Mouse (Mus musculus): ENCODE results near the gene Zbtb46. TPM values are rescaled to one million over a fixed set of nuclear protein-coding genes. Genes with fewer than 3 reads are reported as not detected.

The Zbtb46 gene
- polyA plus RNA-seq, 1 experiment: 0.11 TPM

DNA sequence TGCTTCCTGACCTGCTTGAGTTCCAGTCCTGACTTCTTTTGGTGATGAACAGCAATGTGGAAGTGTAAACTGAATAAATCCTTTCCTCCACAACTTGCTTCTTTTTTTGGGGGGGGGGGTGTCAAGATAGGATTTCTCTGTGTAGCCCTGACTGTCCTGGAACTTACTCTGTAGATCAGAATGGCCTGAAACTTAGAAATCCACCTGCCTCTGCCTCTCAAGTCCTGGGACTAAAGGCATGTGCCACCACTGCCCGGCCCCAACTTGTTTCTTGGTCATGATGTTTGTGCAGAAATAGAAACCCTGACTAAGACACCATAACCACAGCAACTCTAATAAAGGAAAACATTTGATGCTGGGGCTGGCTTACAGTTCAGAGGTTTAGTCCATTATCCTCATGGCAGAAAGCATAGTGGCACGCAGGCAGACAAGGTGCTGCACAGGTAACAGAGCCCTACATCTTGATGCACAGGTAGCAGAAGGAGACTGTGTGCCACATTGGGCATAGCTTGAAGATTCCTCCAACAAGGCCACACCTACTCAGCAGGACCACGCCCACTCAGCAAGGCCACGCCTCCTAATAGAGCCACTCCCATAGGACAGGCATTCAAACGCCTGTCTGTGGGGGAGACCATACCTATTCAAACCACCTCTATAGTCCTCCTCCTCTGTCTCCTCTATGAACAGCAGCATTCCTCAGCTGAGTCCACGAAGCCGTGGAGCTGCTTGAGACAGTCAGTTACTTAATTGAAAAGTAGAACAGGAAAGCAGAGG is 32.4 kb upstream of the Zbtb46 start:
- TF ChIP-seq CTCF (IDR thresholded peaks at IDR 0.05; ENCODE audit: low read depth, low read length): no peak
- Histone ChIP-seq H3K27ac (ENCODE audit: insufficient read depth, low read depth, low read length) (no peak overlapping the region), H3K4me3 (ENCODE audit: insufficient read depth, low read length) (no peak overlapping the region), H3K4me1 (ENCODE audit: control insufficient read depth, insufficient read depth, low read length) (peaks cover 18% of the 10 kb centered on the region)

GRCm38 (mm10) chr2:181487338-181488277 is 28.4 kb upstream of the Zbtb46 start:
- H3K4me1 ChIP-seq (ENCODE audit: control insufficient read depth, insufficient read depth, low read length): peaks cover 23% of the 10 kb centered on the region
- TF ChIP-seq POLR2A (IDR thresholded peaks at IDR 0.05; ENCODE audit: borderline replicate concordance, low read depth, low read length) (no peak), CTCF (IDR thresholded peaks at IDR 0.05; ENCODE audit: low read depth, low read length) (no peak)
- H3K4me3 ChIP-seq (ENCODE audit: insufficient read depth, low read length): no peak overlapping the region
- H3K27ac ChIP-seq (ENCODE audit: insufficient read depth, low read depth, low read length): peak overlapping the region; percentile 58

DNA sequence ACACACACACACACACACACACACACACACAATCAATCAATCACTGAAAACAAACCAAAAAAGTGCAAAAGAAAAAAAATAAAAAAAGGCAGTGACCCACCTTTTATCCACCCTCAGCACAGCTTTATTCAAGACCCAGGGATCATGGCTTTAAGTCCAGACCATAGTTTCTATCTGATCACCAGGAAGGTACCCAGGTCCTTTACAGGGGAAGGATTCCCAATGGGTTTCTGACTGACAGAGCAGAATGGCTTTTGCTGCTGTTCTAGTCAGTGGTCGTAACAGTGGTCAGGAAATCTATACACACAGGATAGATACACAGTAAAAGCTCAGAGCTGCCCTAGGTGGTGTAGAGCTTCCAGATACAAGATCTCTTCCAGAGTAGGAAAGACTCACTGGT is 26.5 kb upstream of the Zbtb46 start:
- TF ChIP-seq CTCF (IDR thresholded peaks at IDR 0.05; ENCODE audit: low read depth, low read length): no peak
- no peak for TF ChIP-seq POLR2A (IDR thresholded peaks at IDR 0.05; ENCODE audit: borderline replicate concordance, low read depth, low read length)
- H3K4me1 ChIP-seq (ENCODE audit: control insufficient read depth, insufficient read depth, low read length): peaks cover 18% of the 10 kb centered on the region
- no peak overlapping the region for H3K4me3 ChIP-seq (ENCODE audit: insufficient read depth, low read length)
- no peak overlapping the region for H3K27ac ChIP-seq (ENCODE audit: insufficient read depth, low read depth, low read length)

- Histone ChIP-seq H3K4me1 (ENCODE audit: control insufficient read depth, insufficient read depth, low read length) (peaks cover 18% of the 10 kb centered on the region), H3K4me3 (ENCODE audit: insufficient read depth, low read length) (no peak overlapping the region), H3K27ac (ENCODE audit: insufficient read depth, low read depth, low read length) (no peak overlapping the region)
- TF ChIP-seq POLR2A (IDR thresholded peaks at IDR 0.05; ENCODE audit: borderline replicate concordance, low read depth, low read length) (no peak), CTCF (IDR thresholded peaks at IDR 0.05; ENCODE audit: low read depth, low read length) (no peak)
Observed at GRCm38 (mm10) chr2:181484456-181485233, 25.4 kb upstream of the Zbtb46 start.

- Histone ChIP-seq H3K27ac (ENCODE audit: insufficient read depth, low read depth, low read length) (no peak overlapping the region), H3K4me1 (ENCODE audit: control insufficient read depth, insufficient read depth, low read length) (peaks cover 18% of the 10 kb centered on the region), H3K4me3 (ENCODE audit: insufficient read depth, low read length) (no peak overlapping the region)
- TF ChIP-seq POLR2A (IDR thresholded peaks at IDR 0.05; ENCODE audit: borderline replicate concordance, low read depth, low read length): no peak
- TF ChIP-seq CTCF (IDR thresholded peaks at IDR 0.05; ENCODE audit: low read depth, low read length): no peak
Observed at GRCm38 (mm10) chr2:181483562-181484318, 24.5 kb upstream of the Zbtb46 start.

DNA sequence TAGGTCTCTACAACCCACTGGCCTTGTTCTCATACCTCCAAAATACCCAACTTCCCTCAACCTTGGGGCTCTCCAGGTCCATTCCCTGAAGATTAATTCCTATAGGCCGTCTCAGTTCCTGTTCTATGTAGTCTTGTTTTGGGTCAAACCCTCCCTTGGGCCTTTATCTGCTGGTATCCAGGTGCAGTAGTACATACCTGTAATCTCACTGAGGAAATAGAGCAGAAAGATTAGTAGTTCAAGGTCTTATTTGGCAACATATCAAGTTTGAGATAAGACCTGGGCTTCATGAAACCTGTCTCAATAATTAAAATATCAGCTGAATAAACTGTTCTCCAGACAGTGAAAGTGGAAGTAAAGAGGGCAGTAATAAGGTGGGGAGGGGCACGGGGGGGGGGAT is 23.9 kb upstream of the Zbtb46 start:
- Histone ChIP-seq H3K4me1 (ENCODE audit: control insufficient read depth, insufficient read depth, low read length) (peaks cover 18% of the 10 kb centered on the region), H3K27ac (ENCODE audit: insufficient read depth, low read depth, low read length) (no peak overlapping the region), H3K4me3 (ENCODE audit: insufficient read depth, low read length) (no peak overlapping the region)
- TF ChIP-seq POLR2A (IDR thresholded peaks at IDR 0.05; ENCODE audit: borderline replicate concordance, low read depth, low read length) (no peak), CTCF (IDR thresholded peaks at IDR 0.05; ENCODE audit: low read depth, low read length) (no peak)

DNA sequence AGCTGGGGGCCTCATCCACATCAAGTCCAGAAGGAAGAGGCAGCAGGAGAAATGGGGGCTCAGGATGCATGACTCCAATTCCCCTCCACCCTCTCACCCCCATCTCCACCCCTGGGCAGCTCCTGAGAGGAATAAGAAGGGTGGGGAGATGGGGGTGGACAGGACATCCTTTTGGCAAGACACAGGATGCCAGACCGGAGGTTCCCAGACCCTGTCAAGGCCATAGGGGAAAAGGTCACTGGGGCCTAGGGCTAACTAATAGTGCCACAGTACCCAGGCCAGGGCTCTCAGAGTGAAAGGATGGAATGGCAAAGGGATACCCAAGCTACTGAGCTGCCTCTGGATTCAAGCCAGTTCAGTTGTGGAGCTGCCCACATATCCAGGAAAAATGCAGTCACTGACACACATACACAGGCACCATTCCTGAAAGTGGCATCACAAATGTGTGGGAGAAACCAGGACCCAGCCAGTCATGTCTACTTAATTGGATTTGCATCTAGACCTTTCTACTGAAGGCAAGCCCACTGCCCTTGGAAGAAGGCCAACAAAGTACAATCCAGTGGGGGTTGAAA is 13.1 kb upstream of the Zbtb46 start:
- Histone ChIP-seq H3K4me1 (ENCODE audit: control insufficient read depth, insufficient read depth, low read length) (peaks cover 9% of the 10 kb centered on the region), H3K27ac (ENCODE audit: insufficient read depth, low read depth, low read length) (no peak overlapping the region), H3K4me3 (ENCODE audit: insufficient read depth, low read length) (no peak overlapping the region)
- no peak for TF ChIP-seq CTCF (IDR thresholded peaks at IDR 0.05; ENCODE audit: low read depth, low read length)
- TF ChIP-seq POLR2A (IDR thresholded peaks at IDR 0.05; ENCODE audit: borderline replicate concordance, low read depth, low read length): no peak

GRCm38 (mm10) chr2:181471246-181471645 is 12.0 kb upstream of the Zbtb46 start:
- H3K4me1 ChIP-seq (ENCODE audit: control insufficient read depth, insufficient read depth, low read length): peaks cover 9% of the 10 kb centered on the region
- H3K4me3 ChIP-seq (ENCODE audit: insufficient read depth, low read length): no peak overlapping the region
- H3K27ac ChIP-seq (ENCODE audit: insufficient read depth, low read depth, low read length): no peak overlapping the region
- no peak for TF ChIP-seq POLR2A (IDR thresholded peaks at IDR 0.05; ENCODE audit: borderline replicate concordance, low read depth, low read length)
- TF ChIP-seq CTCF (IDR thresholded peaks at IDR 0.05; ENCODE audit: low read depth, low read length): no peak

DNA sequence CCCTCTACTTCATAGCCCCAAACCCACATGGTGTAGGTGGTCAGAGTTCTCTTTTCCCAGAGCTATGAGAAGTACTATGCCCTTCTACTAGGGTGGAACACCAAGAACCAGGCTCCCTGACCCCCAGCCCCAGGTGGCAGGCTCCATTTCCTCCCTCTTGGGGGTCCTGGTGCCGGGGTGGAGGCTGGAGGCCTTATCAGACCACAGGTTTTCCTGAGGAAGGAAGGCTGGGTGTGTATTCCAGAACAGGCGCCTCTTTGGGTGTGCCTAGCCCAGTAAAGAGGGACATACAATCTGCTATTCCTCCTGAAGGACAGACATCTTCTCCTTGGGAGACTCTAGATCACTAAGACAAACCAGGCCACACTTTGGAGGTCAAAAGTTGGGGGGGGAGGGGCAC is 11.1 kb upstream of the Zbtb46 start:
- Histone ChIP-seq H3K27ac (ENCODE audit: insufficient read depth, low read depth, low read length) (no peak overlapping the region), H3K4me1 (ENCODE audit: control insufficient read depth, insufficient read depth, low read length) (peaks cover 9% of the 10 kb centered on the region), H3K4me3 (ENCODE audit: insufficient read depth, low read length) (no peak overlapping the region)
- TF ChIP-seq POLR2A (IDR thresholded peaks at IDR 0.05; ENCODE audit: borderline replicate concordance, low read depth, low read length) (no peak), CTCF (IDR thresholded peaks at IDR 0.05; ENCODE audit: low read depth, low read length) (no peak)
